Mouse (Mus musculus): ENCODE measurements around the gene Poglut1. TPM values are rescaled to one million over a fixed set of nuclear protein-coding genes. Genes with fewer than 3 reads are reported as not detected.
A peak's percentile ranks its signal among the peaks of the same experiment; 100 is the strongest.

The Poglut1 gene
- polyA plus RNA-seq (2015; fragmentation: Nextera tagmentation; extraction: Ambion mirVana): 80.3 and 83.6 TPM in 2 replicates

- Histone ChIP-seq H3K36me3 (peaks cover 31% of the 10 kb centered on the region), H3K9me3 (no peaks in the 10 kb centered on the region), H3K27ac (peak within 1 kb of the TSS; percentile 68), H3K4me2 (peak within 1 kb of the TSS; percentile 74), H3K9ac (peak within 1 kb of the TSS; percentile 92), H3K4me1 (peaks cover 15% of the 10 kb centered on the region), H3K4me3 (peak within 1 kb of the TSS; percentile 89), H3K27me3 (peaks cover 13% of the 10 kb centered on the region)
- peak; percentile 86 for ATAC-seq (ENCODE audit: insufficient number of reproducible peaks, insufficient read depth, low FRiP score, low TSS enrichment, low read depth)
- WGBS: 2% methylated on average over 54 of the region's 54 CpGs
Observed at GRCm38 (mm10) chr16:38549479-38550396, at the start of gene Poglut1. Poglut1 (minus strand) TSS chr16:38550258.

GRCm38 (mm10) chr16:38598986-38599680, 49.1 kb upstream of the Poglut1 start:
- no peaks in the 10 kb centered on the region for H3K9me3 ChIP-seq
- no peak overlapping the region for H3K4me2 ChIP-seq
- H3K4me3 ChIP-seq: no peak overlapping the region
- ATAC-seq (ENCODE audit: insufficient number of reproducible peaks, insufficient read depth, low FRiP score, low TSS enrichment, low read depth): no peak
- peaks cover 51% of the 10 kb centered on the region for H3K36me3 ChIP-seq
- no peak overlapping the region for H3K9ac ChIP-seq
- H3K27me3 ChIP-seq: no peaks in the 10 kb centered on the region
- H3K27ac ChIP-seq: no peak overlapping the region
- no peaks in the 10 kb centered on the region for H3K4me1 ChIP-seq
- WGBS: 75% methylated on average over 11 of the region's 11 CpGs

GRCm38 (mm10) chr16:38596651-38597050, 46.6 kb upstream of the Poglut1 start:
- Histone ChIP-seq H3K36me3 (peaks cover 51% of the 10 kb centered on the region), H3K9ac (no peak overlapping the region), H3K4me3 (no peak overlapping the region), H3K27me3 (no peaks in the 10 kb centered on the region), H3K9me3 (no peaks in the 10 kb centered on the region), H3K27ac (no peak overlapping the region), H3K4me1 (no peaks in the 10 kb centered on the region), H3K4me2 (no peak overlapping the region)
- 94% methylated on average over 2 of the region's 2 CpGs for WGBS
- ATAC-seq (ENCODE audit: insufficient number of reproducible peaks, insufficient read depth, low FRiP score, low TSS enrichment, low read depth): no peak

- no peaks in the 10 kb centered on the region for H3K27me3 ChIP-seq
- no peak overlapping the region for H3K4me3 ChIP-seq
- H3K9me3 ChIP-seq: no peaks in the 10 kb centered on the region
- no peak for ATAC-seq (ENCODE audit: insufficient number of reproducible peaks, insufficient read depth, low FRiP score, low TSS enrichment, low read depth)
- H3K4me2 ChIP-seq: no peak overlapping the region
- H3K36me3 ChIP-seq: peaks cover 50% of the 10 kb centered on the region
- WGBS: 85% methylated on average over 2 of the region's 2 CpGs
- H3K4me1 ChIP-seq: no peaks in the 10 kb centered on the region
- no peak overlapping the region for H3K9ac ChIP-seq
- H3K27ac ChIP-seq: no peak overlapping the region
Observed at GRCm38 (mm10) chr16:38596099-38596498, 46.0 kb upstream of the Poglut1 start.

- H3K36me3 ChIP-seq: peaks cover 57% of the 10 kb centered on the region
- no peaks in the 10 kb centered on the region for H3K9me3 ChIP-seq
- ATAC-seq (ENCODE audit: insufficient number of reproducible peaks, insufficient read depth, low FRiP score, low TSS enrichment, low read depth): no peak
- H3K27me3 ChIP-seq: no peaks in the 10 kb centered on the region
- no peak overlapping the region for H3K27ac ChIP-seq
- no peak overlapping the region for H3K4me2 ChIP-seq
- no peak overlapping the region for H3K9ac ChIP-seq
- no peaks in the 10 kb centered on the region for H3K4me1 ChIP-seq
- 88% methylated on average over 1 of the region's 1 CpGs for WGBS
- no peak overlapping the region for H3K4me3 ChIP-seq
Observed at GRCm38 (mm10) chr16:38594435-38594834, 44.4 kb upstream of the Poglut1 start.

GRCm38 (mm10) chr16:38592946-38593345, 42.9 kb upstream of the Poglut1 start:
- 94% methylated on average over 4 of the region's 4 CpGs for WGBS
- no peak for ATAC-seq (ENCODE audit: insufficient number of reproducible peaks, insufficient read depth, low FRiP score, low TSS enrichment, low read depth)
- H3K4me3 ChIP-seq: no peak overlapping the region
- H3K27me3 ChIP-seq: no peaks in the 10 kb centered on the region
- H3K9me3 ChIP-seq: no peaks in the 10 kb centered on the region
- no peaks in the 10 kb centered on the region for H3K4me1 ChIP-seq
- no peak overlapping the region for H3K9ac ChIP-seq
- no peak overlapping the region for H3K27ac ChIP-seq
- H3K36me3 ChIP-seq: peaks cover 71% of the 10 kb centered on the region
- no peak overlapping the region for H3K4me2 ChIP-seq

GRCm38 (mm10) chr16:38592026-38592678, 42.1 kb upstream of the Poglut1 start:
- Histone ChIP-seq H3K4me2 (no peak overlapping the region), H3K9me3 (no peaks in the 10 kb centered on the region), H3K4me1 (no peaks in the 10 kb centered on the region), H3K27ac (no peak overlapping the region), H3K27me3 (no peaks in the 10 kb centered on the region), H3K4me3 (no peak overlapping the region), H3K36me3 (peaks cover 79% of the 10 kb centered on the region), H3K9ac (no peak overlapping the region)
- ATAC-seq (ENCODE audit: insufficient number of reproducible peaks, insufficient read depth, low FRiP score, low TSS enrichment, low read depth): no peak
- WGBS: 87% methylated on average over 12 of the region's 12 CpGs

- Histone ChIP-seq H3K4me3 (no peak overlapping the region), H3K27ac (no peak overlapping the region), H3K9me3 (no peaks in the 10 kb centered on the region), H3K4me1 (no peaks in the 10 kb centered on the region), H3K27me3 (no peaks in the 10 kb centered on the region), H3K36me3 (peaks cover 86% of the 10 kb centered on the region), H3K4me2 (no peak overlapping the region), H3K9ac (no peak overlapping the region)
- WGBS: 72% methylated on average over 3 of the region's 3 CpGs
- ATAC-seq (ENCODE audit: insufficient number of reproducible peaks, insufficient read depth, low FRiP score, low TSS enrichment, low read depth): no peak
Observed at GRCm38 (mm10) chr16:38591506-38591905, 41.4 kb upstream of the Poglut1 start.

GRCm38 (mm10) chr16:38587572-38587971, 37.5 kb upstream of the Poglut1 start:
- Histone ChIP-seq H3K36me3 (peaks cover 92% of the 10 kb centered on the region), H3K9me3 (no peaks in the 10 kb centered on the region), H3K4me3 (no peak overlapping the region), H3K9ac (no peak overlapping the region), H3K27me3 (no peaks in the 10 kb centered on the region), H3K27ac (no peak overlapping the region), H3K4me2 (no peak overlapping the region), H3K4me1 (no peaks in the 10 kb centered on the region)
- 92% methylated on average over 4 of the region's 4 CpGs for WGBS
- no peak for ATAC-seq (ENCODE audit: insufficient number of reproducible peaks, insufficient read depth, low FRiP score, low TSS enrichment, low read depth)

- ATAC-seq (ENCODE audit: insufficient number of reproducible peaks, insufficient read depth, low FRiP score, low TSS enrichment, low read depth): no peak
- no peaks in the 10 kb centered on the region for H3K27me3 ChIP-seq
- H3K36me3 ChIP-seq: peaks cover 92% of the 10 kb centered on the region
- no peaks in the 10 kb centered on the region for H3K4me1 ChIP-seq
- H3K4me3 ChIP-seq: no peak overlapping the region
- H3K4me2 ChIP-seq: no peak overlapping the region
- WGBS: 87% methylated on average over 5 of the region's 5 CpGs
- no peak overlapping the region for H3K27ac ChIP-seq
- no peaks in the 10 kb centered on the region for H3K9me3 ChIP-seq
- no peak overlapping the region for H3K9ac ChIP-seq
Observed at GRCm38 (mm10) chr16:38587163-38587562, 37.1 kb upstream of the Poglut1 start.

- no peak overlapping the region for H3K4me3 ChIP-seq
- WGBS: 88% methylated on average over 5 of the region's 5 CpGs
- no peak overlapping the region for H3K27ac ChIP-seq
- H3K9me3 ChIP-seq: no peaks in the 10 kb centered on the region
- no peak overlapping the region for H3K4me2 ChIP-seq
- H3K36me3 ChIP-seq: peaks cover 87% of the 10 kb centered on the region
- H3K9ac ChIP-seq: no peak overlapping the region
- no peaks in the 10 kb centered on the region for H3K27me3 ChIP-seq
- H3K4me1 ChIP-seq: no peaks in the 10 kb centered on the region
- no peak for ATAC-seq (ENCODE audit: insufficient number of reproducible peaks, insufficient read depth, low FRiP score, low TSS enrichment, low read depth)
Observed at GRCm38 (mm10) chr16:38585186-38585585, 35.1 kb upstream of the Poglut1 start.
